Mouse (Mus musculus) urinary bladder, adult 18-20 months (tissue): Measurements from ENCODE around the gene Gm49425.
"Not testable (repeated sequence)": the region's sequence is repeated elsewhere in the genome, so short reads cannot be mapped to it uniquely, and the experiment has no call there.

Source experiments
- DNase-seq, 2 experiments: peaks; one replicate each; pipeline ENCODE4 v3.0.0; 2022; ENCODE audit warnings: low spot score in 2 of 2, mixed read lengths in 2 of 2

Gene Gm49425

DNA sequence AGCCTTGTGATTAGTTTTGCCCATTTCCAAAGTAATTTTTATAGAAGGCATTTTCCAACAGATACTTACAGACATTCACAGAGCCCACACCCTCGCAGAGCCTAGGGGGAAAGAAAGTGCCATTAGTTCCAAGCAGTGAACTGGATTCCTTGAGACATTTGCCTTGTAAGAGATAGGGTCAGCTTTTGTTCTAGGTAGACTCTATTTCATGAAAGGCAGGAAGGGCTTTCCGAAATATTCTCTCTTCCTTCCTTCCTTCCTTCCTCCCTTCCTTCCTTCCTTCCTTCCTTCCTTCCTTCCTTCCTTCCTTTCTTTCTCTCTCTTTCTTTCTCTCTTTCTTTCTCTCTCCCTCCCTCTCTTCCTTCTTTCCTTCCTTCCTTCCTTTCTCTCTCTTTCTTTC, at the start of gene Gm49425:
Gene Gm49425 (minus strand): TSS at position 101 of the 400 bp plus-strand sequence.
- DNase-seq: not testable (repeated sequence)

DNA sequence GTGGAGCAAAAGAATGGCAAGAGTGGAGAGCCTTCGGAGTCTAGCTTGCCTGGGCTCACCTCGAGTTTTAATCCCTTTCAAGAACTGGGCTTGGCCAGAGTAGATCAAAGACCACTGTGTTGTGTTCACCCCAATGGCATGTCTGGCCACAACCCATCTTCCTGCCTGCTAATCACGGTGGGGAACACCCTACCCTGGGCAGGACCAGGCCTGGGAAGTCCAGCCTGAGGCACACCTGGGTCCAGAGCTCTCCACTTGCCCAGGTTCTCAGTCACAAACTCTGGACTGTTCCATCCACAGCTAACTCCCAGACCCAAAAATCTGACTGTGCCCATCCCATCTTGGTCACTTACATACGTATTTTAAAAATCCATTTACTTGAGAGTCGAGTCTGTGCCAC, 45.8 kb upstream of the Gm49425 start, which contains the start of gene Krt90:
Gene Krt90 (minus strand): TSS at position 101 of the 400 bp plus-strand sequence.
- no peak for DNase-seq

- no peak for DNase-seq
Observed at GRCm38 (mm10) chr15:101558034-101558646, 41.1 kb upstream of the Gm49425 start.

GRCm38 (mm10) chr15:101553169-101553568, 36.1 kb upstream of the Gm49425 start:
- DNase-seq: no peak

GRCm38 (mm10) chr15:101552188-101552587, 35.1 kb upstream of the Gm49425 start:
- no peak for DNase-seq

DNA sequence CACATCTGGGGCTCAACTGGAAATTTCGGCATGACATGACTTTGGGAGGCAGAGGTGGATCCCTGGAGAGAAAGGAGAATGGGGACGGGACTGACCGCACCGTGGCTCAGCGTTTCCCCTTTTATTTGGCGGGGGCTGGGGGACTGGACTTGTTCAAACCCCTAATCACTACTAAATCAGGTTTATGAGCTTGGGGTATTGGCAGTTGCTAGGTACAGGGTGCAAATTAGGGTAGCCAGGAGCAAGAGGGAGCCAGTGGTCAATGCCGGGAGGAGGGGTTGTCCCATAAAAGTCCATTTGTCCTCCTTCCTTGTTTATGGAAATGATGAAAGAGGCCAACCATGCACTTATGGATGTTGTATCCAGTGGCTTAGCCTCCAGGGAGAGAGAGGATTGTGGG, 33.5 kb upstream of the Gm49425 start, which contains the start of gene Krt82:
Gene Krt82 (minus strand): TSS at position 101 of the 400 bp plus-strand sequence.
- no peak for DNase-seq

DNA sequence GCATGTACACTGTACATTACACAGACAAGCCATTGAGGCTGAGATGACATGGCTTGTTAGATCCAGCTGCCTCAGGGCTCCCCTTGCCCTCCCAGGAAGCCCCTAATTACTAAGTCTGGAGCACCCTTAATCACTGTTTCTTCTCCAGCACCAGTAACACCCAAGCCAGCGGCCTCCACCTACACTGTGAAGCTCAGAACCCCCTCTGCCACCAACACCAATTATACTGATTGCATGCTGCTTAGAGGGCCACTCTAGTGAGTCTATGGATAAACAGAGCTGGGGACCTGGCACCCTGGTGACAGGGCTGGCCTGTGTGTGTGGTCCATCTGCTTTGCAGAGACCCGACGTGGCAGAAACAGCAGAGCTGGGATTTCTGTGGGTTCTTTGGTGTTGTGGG, 27.4 kb upstream of the Gm49425 start:
- no peak for DNase-seq

- no peak for DNase-seq
Observed at GRCm38 (mm10) chr15:101542543-101542942, 25.5 kb upstream of the Gm49425 start.

GRCm38 (mm10) chr15:101538580-101538900, 21.5 kb upstream of the Gm49425 start:
- DNase-seq: no peak

DNA sequence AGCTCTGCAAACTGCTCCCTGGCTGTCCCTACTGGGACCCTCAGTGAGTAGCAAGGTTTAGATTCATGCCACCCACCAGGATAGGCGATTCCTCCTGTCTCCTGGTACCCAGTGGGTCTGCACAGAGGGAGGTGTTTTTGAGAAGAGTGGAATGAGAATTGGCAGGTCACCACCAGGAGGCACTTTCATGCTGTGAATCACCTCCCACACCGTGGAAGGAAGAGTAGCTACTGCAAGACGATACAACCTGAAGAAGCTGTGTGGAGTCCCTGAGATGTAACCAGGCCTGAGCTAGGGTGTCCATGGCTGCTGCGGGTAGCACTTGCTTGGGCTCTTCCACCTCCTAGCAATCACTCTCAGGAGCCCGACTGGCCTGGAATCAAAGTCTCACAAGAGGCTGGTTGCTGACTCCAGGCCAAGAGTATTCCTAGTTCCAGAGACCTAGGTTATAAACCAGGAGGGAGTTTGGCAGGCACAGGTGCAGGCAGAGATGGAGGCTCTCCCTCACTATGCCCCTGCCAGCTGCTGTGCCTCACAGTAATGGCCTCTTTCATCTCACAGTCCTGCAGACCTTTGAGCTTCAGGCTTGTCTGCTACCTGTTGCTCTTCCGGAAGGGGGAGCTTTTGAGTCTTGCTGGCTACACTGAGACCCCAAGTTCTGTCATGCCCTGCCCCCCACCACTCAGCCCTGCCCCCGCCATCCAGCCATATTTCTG, 21.0 kb upstream of the Gm49425 start:
- DNase-seq: peak in 1 of 2 experiments; percentile 18

- DNase-seq: peak; percentile 58 to 63
Observed at GRCm38 (mm10) chr15:101536054-101536850, 19.2 kb upstream of the Gm49425 start.

DNA sequence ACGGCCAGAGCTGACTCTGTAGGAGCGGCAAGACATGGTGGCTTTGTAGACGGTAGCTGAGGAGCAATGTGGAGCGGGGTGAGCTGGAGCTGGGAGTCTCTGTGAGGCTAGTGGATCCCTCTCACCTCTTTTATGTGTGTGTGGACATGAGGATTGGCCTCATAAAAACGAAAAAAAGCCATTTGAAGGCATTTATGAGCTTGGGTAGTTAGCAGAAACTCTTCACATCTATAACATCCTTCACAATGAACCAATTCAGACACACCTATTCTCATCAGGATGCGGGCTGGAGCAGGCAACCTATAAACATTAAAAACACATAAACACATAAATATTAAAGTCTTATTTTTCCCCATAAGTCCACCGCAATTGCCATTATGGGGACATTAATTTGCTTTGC, 15.7 kb upstream of the Gm49425 start, which contains the start of gene Krt84:
Gene Krt84 (minus strand): TSS at position 101 of the 400 bp plus-strand sequence.
- no peak for DNase-seq

DNA sequence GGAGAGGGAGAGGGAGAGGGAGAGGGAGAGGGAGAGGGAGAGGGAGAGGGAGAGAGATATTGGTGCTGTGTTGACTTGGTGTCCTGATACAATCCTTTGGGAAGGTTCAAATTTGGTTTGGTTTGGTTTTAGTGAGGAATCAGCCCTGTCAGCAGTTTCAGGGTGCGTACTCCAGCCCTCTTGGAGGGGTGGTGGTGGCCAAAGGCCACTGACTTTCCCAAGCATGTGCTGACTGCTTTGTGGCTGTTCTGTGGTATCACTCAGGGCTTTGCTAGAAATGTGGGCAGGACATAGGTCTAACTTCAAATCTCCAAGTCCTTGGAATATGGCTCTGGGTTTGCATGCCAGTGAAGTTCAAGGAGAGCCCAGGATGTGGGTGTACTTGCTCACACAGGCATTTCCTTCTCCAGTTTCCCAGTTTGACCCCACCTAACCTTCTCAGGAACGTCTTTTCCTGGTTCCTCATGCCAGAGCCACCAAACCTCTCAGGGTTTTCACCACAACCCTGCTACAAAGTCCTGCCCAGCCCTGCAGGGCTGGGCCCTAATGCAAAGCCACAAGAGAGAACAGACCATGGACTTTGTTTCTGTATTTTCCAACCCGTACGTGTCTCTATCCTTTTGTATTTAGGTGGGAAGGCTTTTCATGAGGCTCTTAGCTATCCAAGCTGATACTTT, 5.6 kb upstream of the Gm49425 start:
- no peak for DNase-seq

DNA sequence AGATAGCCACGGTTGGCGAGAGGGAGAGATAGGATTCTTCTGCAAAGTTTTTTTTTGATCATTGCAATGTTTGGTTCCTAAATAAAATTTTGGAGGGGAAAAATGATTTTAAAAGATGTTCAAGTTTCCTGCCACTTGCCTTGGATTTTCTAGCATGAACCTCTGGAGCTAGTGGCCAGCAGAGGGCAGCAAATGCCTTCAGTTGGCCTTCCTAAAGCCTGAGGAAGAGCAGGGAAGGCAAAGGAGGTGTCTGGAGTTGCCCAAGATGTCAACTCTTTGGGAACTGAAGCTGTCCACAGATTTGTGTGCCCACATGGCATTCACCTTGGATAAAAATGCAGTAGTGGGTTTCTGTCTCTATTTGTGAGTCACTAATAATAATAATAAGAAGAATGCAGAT, 2.7 kb upstream of the Gm49425 start:
- DNase-seq: peak; percentile 45 to 62

DNA sequence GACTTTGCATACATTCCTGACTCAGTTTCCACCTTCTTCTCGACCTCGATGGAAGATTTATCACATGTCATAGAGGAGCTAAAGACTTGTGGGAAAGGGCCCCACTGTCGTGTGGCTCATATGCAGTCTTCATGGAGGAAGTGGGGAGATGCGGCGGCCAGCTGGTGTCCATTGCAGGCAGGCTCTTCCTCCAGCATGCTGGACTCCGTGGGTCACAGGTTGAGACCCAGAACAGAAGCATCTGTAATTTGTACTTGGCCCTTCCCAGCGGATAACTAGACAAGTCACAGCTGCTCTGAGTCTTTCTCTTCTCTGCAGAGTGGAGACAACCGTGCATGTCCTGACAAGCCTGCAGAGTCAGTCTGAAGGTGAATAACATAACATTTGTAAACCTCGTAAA, 8.8 kb downstream of the Gm49425 start:
- no peak for DNase-seq

GRCm38 (mm10) chr15:101506896-101507758, 9.9 kb downstream of the Gm49425 start:
- no peak for DNase-seq

GRCm38 (mm10) chr15:101497181-101497580, 19.9 kb downstream of the Gm49425 start:
- peak; percentile 22 to 28 for DNase-seq

DNA sequence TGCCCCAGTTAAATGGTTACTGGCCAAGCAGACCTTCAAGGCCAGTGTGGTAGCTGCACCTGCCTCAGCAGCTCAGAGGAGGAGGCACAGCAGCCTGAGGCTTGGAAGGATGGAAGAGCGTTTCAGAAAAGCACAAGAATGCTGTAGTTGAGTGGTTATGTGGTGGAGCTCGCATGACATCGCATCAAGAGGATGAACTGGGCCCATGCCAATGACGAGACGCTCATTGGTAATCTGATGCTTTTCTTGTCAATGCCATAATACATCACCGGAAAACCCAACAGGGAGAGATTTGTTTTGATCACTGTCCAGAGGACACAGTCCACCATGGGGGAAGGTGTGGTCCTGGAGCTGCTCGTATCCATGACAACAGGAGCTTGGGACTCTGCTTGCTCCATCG, 21.8 kb downstream of the Gm49425 start:
- DNase-seq: no peak

DNA sequence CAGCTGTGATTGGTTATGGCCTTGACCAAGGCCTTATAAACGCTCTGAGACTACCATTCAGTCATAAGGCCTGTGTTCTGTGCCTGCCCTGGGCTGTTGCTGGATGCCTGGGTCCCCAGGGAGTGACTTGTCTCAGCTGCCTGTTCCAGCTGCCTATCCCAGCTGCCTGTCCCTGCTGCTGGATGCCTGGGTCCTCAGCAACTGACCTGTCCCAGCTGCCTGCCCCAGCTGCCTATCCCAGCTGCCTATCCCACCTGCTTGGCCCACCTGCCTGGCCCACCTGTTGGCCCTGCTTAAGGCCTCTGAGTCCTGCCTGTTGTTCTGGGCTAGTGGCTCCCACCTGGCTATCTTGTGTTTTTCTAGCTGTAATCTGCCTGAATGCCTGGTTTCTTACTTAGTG, 22.9 kb downstream of the Gm49425 start:
- DNase-seq: no peak

- DNase-seq: no peak
Observed at GRCm38 (mm10) chr15:101493713-101494112, 23.3 kb downstream of the Gm49425 start.

GRCm38 (mm10) chr15:101492718-101493117, 24.3 kb downstream of the Gm49425 start:
- DNase-seq: no peak
